Mouse (Mus musculus) regulatory T cell (primary cell): ENCODE data around the gene Gm7173.

Source experiments
- in situ Hi-C: fragments of 300-600 bp; cut with MboI, MseI; formaldehyde crosslinking; loops from one replicate; pipeline ENCODE4 v1.15.1; 2025; ENCODE audit warnings: high pct_unique_total_duplicates

Gm7173 gene

DNA sequence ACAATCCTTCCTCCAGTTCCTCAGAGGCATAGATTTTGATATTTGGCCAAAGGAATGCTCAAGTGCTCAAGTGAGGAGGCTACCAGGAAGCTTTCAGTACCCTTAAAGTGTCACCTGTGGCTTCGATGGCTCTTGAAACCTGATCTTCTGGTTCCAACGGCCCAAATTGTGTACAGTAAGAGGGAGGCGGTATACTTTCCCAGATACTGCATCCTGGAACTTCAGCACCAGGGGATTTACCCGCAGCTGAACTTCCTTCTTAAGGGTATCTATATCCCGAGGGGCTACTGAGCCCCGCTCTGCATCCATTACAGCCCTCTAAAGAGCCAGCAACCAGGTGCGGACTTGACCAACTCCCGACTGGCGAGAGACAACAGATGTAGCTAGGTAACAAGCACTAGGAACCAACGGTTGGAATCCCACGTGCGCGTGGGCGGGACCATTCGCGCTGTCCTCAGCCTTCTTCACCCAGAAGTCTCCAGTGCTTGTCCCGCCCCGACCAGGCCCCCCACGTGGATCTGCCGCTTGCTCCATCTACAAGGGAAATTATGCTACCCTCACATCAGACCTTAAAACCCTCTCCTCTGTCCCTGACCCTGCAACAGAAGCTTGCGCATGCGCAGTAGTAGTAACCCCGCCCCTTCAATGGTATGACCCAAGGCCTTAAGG lies at the start of gene Gm7173:
Gm7173 (minus strand) TSS at position 309 of the 669 bp plus-strand sequence.
- in situ Hi-C loops: no loop called here

DNA sequence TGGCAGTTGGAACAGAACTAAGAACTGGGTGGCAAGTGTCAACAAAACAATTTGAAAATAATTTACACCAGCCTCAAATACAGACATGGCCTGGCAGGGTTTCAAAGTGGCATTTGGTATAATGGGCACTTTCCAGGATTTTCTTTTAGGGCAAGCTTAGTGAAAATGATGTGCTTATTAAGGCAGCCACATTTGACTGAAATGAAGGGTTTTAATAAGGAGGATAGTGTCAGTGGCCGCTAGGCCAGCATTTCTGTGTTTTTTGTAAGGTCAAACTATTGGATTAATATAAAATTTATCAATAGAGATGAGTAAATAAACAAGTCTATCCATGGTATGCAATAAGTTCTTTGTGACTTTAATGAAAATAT lies 546 bp upstream of the Gm7173 start:
- in situ Hi-C loops: no loop called here

DNA sequence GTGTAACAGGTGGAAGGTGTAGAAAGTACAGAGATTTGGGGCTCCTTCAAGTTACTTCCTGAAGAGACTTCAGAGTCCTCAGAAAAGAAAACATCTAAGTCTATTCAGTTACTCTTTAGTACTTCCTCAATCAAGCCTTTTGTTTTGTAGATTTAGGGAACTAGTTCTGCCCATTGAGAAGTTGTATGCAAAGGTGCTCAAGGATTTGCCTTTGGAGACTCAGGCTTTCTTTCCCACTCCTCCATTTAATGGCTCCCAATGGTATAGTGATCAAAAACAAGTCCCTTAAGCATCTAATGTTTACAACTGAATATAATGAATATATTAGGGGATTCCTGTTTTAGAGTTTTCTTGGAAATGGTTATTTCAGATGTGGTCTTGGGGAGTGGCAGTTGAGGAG lies 200.3 kb downstream of the Gm7173 start:
- in situ Hi-C loops: no loop called here
